Mouse (Mus musculus) forebrain, embryonic 11.5 days (tissue): Measurements from ENCODE around the gene Alkbh3. TPM values are rescaled to one million over a fixed set of nuclear protein-coding genes. Genes with fewer than 3 reads are reported as not detected.

ENCODE experiments used
- ATAC-seq: fragments of 200-750 bp; cut with Nextera tagmentation; replicated peaks from 2 replicates; pipeline ENCODE4 v1.8.0; 2017; ENCODE audit warnings: moderate TSS enrichment; ENCODE audit not compliant: low FRiP score
- DNase-seq: peaks from one replicate; pipeline ENCODE4 v3.0.0-alpha.2; 2017; ENCODE audit warnings: low spot score
- H3K27ac ChIP-seq: fragments of 300-500 bp; sonication (generic); 2 replicates; pipeline ENCODE4 v1.5.1; 2014; ENCODE audit warnings: low read depth, low read length
- H3K27me3 ChIP-seq: fragments of 300-500 bp; sonication (generic); 2 replicates; pipeline ENCODE4 v1.6.1; 2014; ENCODE audit warnings: mild to moderate bottlenecking, low read length, mixed read lengths; ENCODE audit not compliant: control insufficient read depth, insufficient read depth
- H3K36me3 ChIP-seq: fragments of 300-500 bp; sonication (generic); 2 replicates; pipeline ENCODE4 v1.6.1; 2014; ENCODE audit warnings: mild to moderate bottlenecking, low read length, moderate library complexity, mixed read lengths; ENCODE audit not compliant: control insufficient read depth, insufficient read depth
- H3K4me1 ChIP-seq: fragments of 300-500 bp; sonication (generic); replicated peaks from 2 replicates; pipeline ENCODE4 v1.6.1; 2014; ENCODE audit warnings: low read length, mixed read lengths; ENCODE audit not compliant: control insufficient read depth, insufficient read depth
- H3K4me2 ChIP-seq: fragments of 300-500 bp; sonication (generic); 2 replicates; pipeline ENCODE4 v1.6.1; 2014; ENCODE audit warnings: low read depth, mild to moderate bottlenecking, low read length, moderate library complexity, mixed read lengths; ENCODE audit not compliant: severe bottlenecking
- H3K4me3 ChIP-seq: fragments of 300-500 bp; sonication (generic); 2 replicates; pipeline ENCODE4 v1.5.1; 2014; ENCODE audit warnings: low read depth, low read length
- H3K9ac ChIP-seq: fragments of 300-500 bp; sonication (generic); 2 replicates; pipeline ENCODE4 v1.6.1; 2014; ENCODE audit warnings: low read length
- H3K9me3 ChIP-seq: fragments of 300-500 bp; sonication (generic); 2 replicates; pipeline ENCODE4 v1.6.1; 2016; ENCODE audit warnings: low read length, mixed read lengths; ENCODE audit not compliant: control insufficient read depth
- WGBS: fragments of 180-500 bp; shearing (Covaris S2); extraction: QIAGEN DNeasy Blood & Tissue Kit; methylation state at CpG from one replicate; pipeline ENCODE4 v1.1.7; 2014; 5-methylcytosine and 5-hydroxymethylcytosine counted together
- polyA plus RNA-seq: library from polyadenylated mRNA; unstranded; fragments of >200 nt; fragmentation: Nextera tagmentation; extraction: Ambion mirVana; gene quantifications from 2 replicates; pipeline ENCODE4 v1.2.1, GENCODE M21; 2014

The Alkbh3 gene
- polyA plus RNA-seq, 1 experiment from 2014 or later = 51.9 TPM

DNA sequence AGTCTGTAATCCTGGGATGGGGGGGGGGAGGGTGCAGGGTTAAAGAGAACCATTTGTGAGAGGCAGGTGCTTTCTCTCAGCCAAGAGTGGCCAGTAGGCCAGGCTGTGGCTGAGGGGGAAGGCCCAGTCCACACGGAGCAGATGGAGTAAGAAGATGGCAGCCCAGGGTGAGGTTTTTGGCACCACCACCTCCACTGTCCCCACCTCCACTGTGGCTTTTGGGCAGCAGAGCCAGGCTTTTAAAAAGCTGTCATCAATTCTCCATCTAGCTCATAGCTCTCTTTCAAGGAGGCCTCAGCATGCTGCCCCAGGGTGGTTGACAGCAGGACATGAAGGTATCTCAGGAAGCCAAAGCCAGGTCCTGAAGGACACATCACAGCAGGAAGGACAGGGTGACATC, 46.8 kb downstream of the Alkbh3 start:
- Histone ChIP-seq H3K4me3 (no peak overlapping the region), H3K9me3 (no peaks in the 10 kb centered on the region), H3K4me1 (0 out of 2 replicates have a peak, but pooled peaks cover 2% of the 10 kb centered on the region), H3K4me2 (no peak overlapping the region), H3K27ac (no peak overlapping the region), H3K9ac (no peak overlapping the region), H3K27me3 (no peaks in the 10 kb centered on the region), H3K36me3 (no peaks in the 10 kb centered on the region)
- DNase-seq (no peak), ATAC-seq (no peak)
- 81% methylated on average over 1 of the region's 1 CpGs for WGBS

DNA sequence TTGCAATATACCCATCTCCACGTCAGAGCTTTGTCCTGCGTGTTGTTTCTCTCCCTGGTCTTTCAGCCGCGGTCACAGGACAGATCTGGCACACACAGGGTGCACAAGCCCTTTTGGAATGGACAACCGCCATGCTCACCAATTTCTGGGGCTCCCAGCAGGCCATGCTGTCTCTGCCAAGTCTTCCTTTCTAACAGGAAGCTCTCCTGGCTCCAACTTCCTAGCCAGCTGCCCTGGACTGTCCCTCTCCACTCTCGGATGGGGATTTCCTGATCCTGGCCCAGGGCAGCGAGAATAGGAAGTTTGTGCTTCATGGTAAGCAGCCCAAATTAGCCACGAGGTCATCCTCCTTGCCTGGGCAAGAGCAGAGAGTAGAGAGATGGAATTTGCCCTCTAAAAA, 48.9 kb downstream of the Alkbh3 start:
- Histone ChIP-seq H3K4me1 (peaks cover 7% of the 10 kb centered on the region; the same call in 1 of the 2 replicates), H3K27ac (no peak overlapping the region), H3K9me3 (no peaks in the 10 kb centered on the region), H3K4me3 (no peak overlapping the region), H3K36me3 (no peaks in the 10 kb centered on the region), H3K9ac (no peak overlapping the region), H3K27me3 (0 out of 2 replicates have a peak, but pooled peaks cover under 1% of the 10 kb centered on the region), H3K4me2 (no peak overlapping the region)
- WGBS = 82% methylated on average over 8 of the region's 8 CpGs
- DNase-seq (no peak), ATAC-seq (no peak)

- DNase-seq = no peak
These were observed 51.3 kb downstream of the Alkbh3 start for GRCm38 (mm10) chr2:93959346-93959745.

GRCm38 (mm10) chr2:93958216-93958615, 52.4 kb downstream of the Alkbh3 start:
- H3K27ac ChIP-seq = 0 out of 2 replicates have a peak overlapping the region, but pooled peaks have one; percentile 20
- H3K4me2 ChIP-seq = no peak overlapping the region
- peaks cover 5% of the 10 kb centered on the region; the same call in 1 of the 2 replicates for H3K27me3 ChIP-seq
- no peaks in the 10 kb centered on the region for H3K9me3 ChIP-seq
- no peak overlapping the region for H3K9ac ChIP-seq
- H3K36me3 ChIP-seq = no peaks in the 10 kb centered on the region
- ATAC-seq = no peak
- peaks cover 12% of the 10 kb centered on the region; the same call in 1 of the 2 replicates for H3K4me1 ChIP-seq
- DNase-seq = no peak
- no peak overlapping the region for H3K4me3 ChIP-seq
- WGBS = 72% methylated on average over 3 of the region's 3 CpGs

More at GRCm38 (mm10) chr2:93959346-93959745, 51.3 kb downstream of the Alkbh3 start:
- 82% methylated on average over 8 of the region's 8 CpGs for WGBS
- H3K36me3 ChIP-seq = no peaks in the 10 kb centered on the region
- H3K4me1 ChIP-seq = peaks cover 12% of the 10 kb centered on the region; the same call in 1 of the 2 replicates
- H3K27ac ChIP-seq = no peak overlapping the region
- H3K9me3 ChIP-seq = no peaks in the 10 kb centered on the region
- H3K4me2 ChIP-seq = no peak overlapping the region
- H3K9ac ChIP-seq = no peak overlapping the region
- peaks cover 5% of the 10 kb centered on the region; the same call in 1 of the 2 replicates for H3K27me3 ChIP-seq
- H3K4me3 ChIP-seq = no peak overlapping the region
- ATAC-seq = no peak

GRCm38 (mm10) chr2:93957785-93958175, 52.8 kb downstream of the Alkbh3 start:
- peak overlapping the region; percentile 99; the same call in 1 of the 2 replicates for H3K4me2 ChIP-seq
- WGBS = 27% methylated on average over 8 of the region's 8 CpGs
- H3K27ac ChIP-seq = peak overlapping the region; percentile 20; the same call in 1 of the 2 replicates
- ATAC-seq = peak; percentile 35
- no peaks in the 10 kb centered on the region for H3K9me3 ChIP-seq
- no peak overlapping the region for H3K9ac ChIP-seq
- H3K4me1 ChIP-seq = peaks cover 12% of the 10 kb centered on the region; the same call in 1 of the 2 replicates
- H3K36me3 ChIP-seq = no peaks in the 10 kb centered on the region
- peaks cover 5% of the 10 kb centered on the region; the same call in 1 of the 2 replicates for H3K27me3 ChIP-seq
- peak; percentile 51 for DNase-seq
- H3K4me3 ChIP-seq = no peak overlapping the region

GRCm38 (mm10) chr2:93956908-93957784, 53.5 kb downstream of the Alkbh3 start, which contains the start of gene Gm13889:
Gene Gm13889, minus strand, starts transcription at chr2:93957201.
- ATAC-seq (peak; percentile 70), DNase-seq (peak; percentile 86)
- 3% methylated on average over 61 of the region's 62 CpGs for WGBS
- Histone ChIP-seq H3K4me2 (peak within 1 kb of the TSS; percentile 99), H3K4me1 (peaks cover 12% of the 10 kb centered on the region; the same call in 1 of the 2 replicates), H3K27ac (peak within 1 kb of the TSS; percentile 39), H3K9me3 (no peaks in the 10 kb centered on the region), H3K27me3 (peaks cover 5% of the 10 kb centered on the region; the same call in 1 of the 2 replicates), H3K4me3 (peak within 1 kb of the TSS; percentile 64), H3K36me3 (no peaks in the 10 kb centered on the region), H3K9ac (peak within 1 kb of the TSS; percentile 81)

DNA sequence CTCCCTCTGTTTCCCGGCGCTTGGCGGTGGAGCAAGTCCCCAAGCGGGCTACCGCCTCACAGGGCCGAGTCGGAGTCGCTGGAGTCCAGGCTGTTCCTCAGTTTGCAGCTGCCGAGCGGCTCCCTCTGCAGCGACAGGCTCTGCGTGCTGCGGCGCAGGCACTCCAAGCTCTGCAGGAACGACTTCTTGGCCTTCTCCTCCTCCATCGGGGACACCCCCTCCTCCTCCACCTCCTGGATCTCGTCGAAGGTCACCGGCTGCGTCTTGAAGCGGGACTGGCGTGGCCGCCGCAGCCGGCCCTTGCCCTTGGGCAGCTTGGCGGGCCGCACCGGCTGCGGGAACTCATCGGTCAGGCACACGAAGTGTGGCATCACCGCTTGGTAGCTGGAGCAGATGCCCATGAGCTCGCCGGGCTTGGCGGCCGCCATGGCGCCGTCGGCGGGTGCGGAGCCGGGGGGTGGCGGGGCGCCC, 54.2 kb downstream of the Alkbh3 start:
- Histone ChIP-seq H3K9me3 (no peaks in the 10 kb centered on the region), H3K4me1 (peaks cover 12% of the 10 kb centered on the region; the same call in 1 of the 2 replicates), H3K4me3 (peak overlapping the region; percentile 64), H3K9ac (peak overlapping the region; percentile 81), H3K36me3 (no peaks in the 10 kb centered on the region), H3K27me3 (peaks cover 5% of the 10 kb centered on the region; the same call in 1 of the 2 replicates), H3K4me2 (peak overlapping the region; percentile 99), H3K27ac (no peak overlapping the region; the same call in 1 of the 2 replicates)
- peak; percentile 40 for ATAC-seq
- under 1% methylated on average over 44 of the region's 44 CpGs for WGBS
- DNase-seq = peak; percentile 82

DNA sequence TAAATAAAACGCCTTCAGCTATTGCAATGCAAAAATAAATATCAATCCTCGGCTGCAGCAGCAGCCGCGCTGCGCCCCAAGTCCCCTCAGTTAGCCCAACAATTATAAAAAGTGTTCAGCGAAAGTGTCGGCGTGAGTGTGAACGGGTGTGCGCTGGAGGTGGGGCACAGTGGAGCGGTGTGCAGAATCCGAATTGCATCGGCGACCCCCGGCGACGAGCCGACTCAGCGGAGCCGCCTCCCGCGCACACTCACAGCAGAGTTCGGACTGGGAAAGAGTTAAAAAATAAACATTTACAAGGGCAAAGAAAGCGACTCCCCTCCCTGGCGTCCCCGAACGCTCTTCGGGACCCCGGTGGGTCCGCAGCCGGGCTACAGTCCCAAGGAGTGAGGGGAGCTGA, 54.7 kb downstream of the Alkbh3 start:
- Histone ChIP-seq H3K4me2 (peak overlapping the region; percentile 99), H3K36me3 (no peaks in the 10 kb centered on the region), H3K4me1 (peaks cover 12% of the 10 kb centered on the region; the same call in 1 of the 2 replicates), H3K9me3 (no peaks in the 10 kb centered on the region), H3K4me3 (peak overlapping the region; percentile 64), H3K9ac (peak overlapping the region; percentile 81), H3K27ac (no peak overlapping the region), H3K27me3 (peaks cover 5% of the 10 kb centered on the region; the same call in 1 of the 2 replicates)
- ATAC-seq = no peak; the same call in 1 of the 2 replicates
- under 1% methylated on average over 31 of the region's 31 CpGs for WGBS
- DNase-seq = no peak
